Mouse (Mus musculus): ENCODE measurements at regions not wholly inside any gene's neighbourhood (a gene's known extent, or its start where the extent isn't known, plus 50 kb on each side); places are given as distances from the start of the nearest gene placed in this dataset.

GRCm38 (mm10) chr5:64023324-64023650 is 54.6 kb upstream of the Rell1 start:
- TF ChIP-seq CTCF (IDR thresholded peaks at IDR 0.05; ENCODE audit: control insufficient read depth, insufficient read depth, low read length) (no peak), POLR2A (IDR thresholded peaks at IDR 0.05; ENCODE audit: borderline replicate concordance, control insufficient read depth, low read depth, low read length) (no peak)
